Mouse (Mus musculus) liver, adult 2 months (tissue): ENCODE results near the gene Ifna7. TPM values are rescaled to one million over a fixed set of nuclear protein-coding genes. Genes with fewer than 3 reads are reported as not detected.
"Not testable (repeated sequence)": the region's sequence is repeated elsewhere in the genome, so short reads cannot be mapped to it uniquely, and the experiment has no call there.

Experiments used
- DNase-seq: peaks from one replicate; pipeline ENCODE4 v3.0.0-alpha.2; 2011; ENCODE audit warnings: low read depth, low spot score; ENCODE audit errors: extremely low read depth
- H3K27ac ChIP-seq: fragments of 200-500 bp; replicated peaks from 2 replicates; pipeline ENCODE4 v1.5.1; 2012; ENCODE audit warnings: low read depth, mild to moderate bottlenecking, control low read depth, inconsistent platforms, low read length; ENCODE audit not compliant: insufficient read depth
- H3K27me3 ChIP-seq: fragments of 200-500 bp; 2 replicates; pipeline ENCODE4 v1.6.1; 2012; ENCODE audit warnings: mild to moderate bottlenecking, moderate library complexity, low read length, inconsistent platforms; ENCODE audit not compliant: control insufficient read depth, insufficient read depth
- H3K36me3 ChIP-seq: fragments of 200-500 bp; 2 replicates; pipeline ENCODE4 v1.6.1; 2012; ENCODE audit warnings: low read length, inconsistent platforms; ENCODE audit not compliant: control insufficient read depth, insufficient read depth
- H3K4me1 ChIP-seq: fragments of 200-500 bp; 2 replicates; pipeline ENCODE4 v1.6.1; 2011; ENCODE audit warnings: low read length; ENCODE audit not compliant: control insufficient read depth, insufficient read depth
- H3K4me3 ChIP-seq: fragments of 200-500 bp; 2 replicates; pipeline ENCODE4 v1.5.1; 2011; ENCODE audit warnings: low read depth, mild to moderate bottlenecking, control low read depth, low read length, moderate library complexity; ENCODE audit not compliant: insufficient read depth
- H3K79me2 ChIP-seq: fragments of 200-500 bp; 2 replicates; pipeline ENCODE4 v1.6.1; 2012; ENCODE audit warnings: inconsistent platforms, mild to moderate bottlenecking, low read length, moderate library complexity; ENCODE audit not compliant: control insufficient read depth, insufficient read depth
- H3K9ac ChIP-seq: fragments of 200-500 bp; 2 replicates; pipeline ENCODE4 v1.6.1; 2012; ENCODE audit warnings: low read depth, mild to moderate bottlenecking, control low read depth, inconsistent platforms, low read length
- CTCF ChIP-seq: fragments of 200-500 bp; IDR thresholded peaks from 2 replicates; pipeline ENCODE4 v1.5.1; 2011; ENCODE audit warnings: low read depth, low read length, control low read depth
- POLR2A ChIP-seq: fragments of 200-500 bp; IDR thresholded peaks from 2 replicates; pipeline ENCODE4 v1.6.1; 2011; ENCODE audit warnings: low read length, control low read depth; ENCODE audit not compliant: insufficient read depth; ENCODE audit errors: extremely low read depth
- WGBS: fragments of 180-500 bp; shearing (Covaris S2); methylation state at CpG from one replicate; pipeline ENCODE4 v1.1.7; 2018; 5-methylcytosine and 5-hydroxymethylcytosine counted together
- polyA plus RNA-seq: library from polyadenylated mRNA; depleted of rRNA; stranded (reverse); fragments of >200 nt; gene quantifications from 2 replicates; pipeline ENCODE4 v1.2.3, GENCODE M21; 2012; rRNA removed
- total RNA-seq: library from RNA; depleted of rRNA; stranded (reverse); fragments of >200 nt; gene quantifications from 2 replicates; pipeline ENCODE4 v1.2.3, GENCODE M21; 2014; rRNA removed

Ifna7 gene
- total RNA-seq = not detected in 2 replicates
- not detected in 2 replicates for polyA plus RNA-seq

- no peak for DNase-seq
- H3K4me1 ChIP-seq = no peaks in the 10 kb centered on the region
These were observed at the start of gene Ifna7 for GRCm38 (mm10) chr4:88815928-88816327. TSS of gene Ifna7 (plus strand) at chr4:88816228.

GRCm38 (mm10) chr4:88773534-88773933 lies 42.5 kb upstream of the Ifna7 start, which contains the start of gene Gm13290:
TSS of gene Gm13290 (plus strand) at chr4:88773834.
- H3K27me3 ChIP-seq, H3K9ac ChIP-seq, H3K36me3 ChIP-seq, H3K79me2 ChIP-seq, H3K27ac ChIP-seq, H3K4me3 ChIP-seq, H3K4me1 ChIP-seq, DNase-seq: not testable (repeated sequence)
- no CpG with 5 or more reads among the region's 32 CpGs for WGBS

More at GRCm38 (mm10) chr4:88815928-88816327, at the start of gene Ifna7:
- 48% methylated on average over 3 of the region's 3 CpGs for WGBS
- Histone ChIP-seq H3K27me3 (no peaks in the 10 kb centered on the region), H3K9ac (no peak within 1 kb of the TSS), H3K36me3 (no peaks in the 10 kb centered on the region), H3K27ac (no peak within 1 kb of the TSS), H3K79me2 (no peaks in the 10 kb centered on the region), H3K4me3 (no peak within 1 kb of the TSS)
- TF ChIP-seq POLR2A (no peak), CTCF (no peak)

- not testable (repeated sequence) for H3K4me3 ChIP-seq, H3K27ac ChIP-seq, H3K36me3 ChIP-seq, H3K27me3 ChIP-seq, H3K79me2 ChIP-seq, H3K4me1 ChIP-seq, DNase-seq, H3K9ac ChIP-seq
- WGBS = no CpG with 5 or more reads among the region's 29 CpGs
These were observed 39.4 kb upstream of the Ifna7 start, which contains the start of gene Gm13289 for GRCm38 (mm10) chr4:88776622-88777021. TSS of gene Gm13289 (plus strand) at chr4:88776922.

- not testable (repeated sequence) for H3K27me3 ChIP-seq, H3K9ac ChIP-seq, H3K4me1 ChIP-seq, H3K36me3 ChIP-seq, H3K4me3 ChIP-seq, H3K79me2 ChIP-seq, H3K27ac ChIP-seq, DNase-seq
- WGBS = no CpG with 5 or more reads among the region's 29 CpGs
These were observed 36.5 kb upstream of the Ifna7 start, which contains the start of gene Gm13272 for GRCm38 (mm10) chr4:88779550-88779949. TSS of gene Gm13272 (plus strand) at chr4:88779850.

GRCm38 (mm10) chr4:88780320-88780719 lies 35.7 kb upstream of the Ifna7 start:
- not testable (repeated sequence) for H3K27me3 ChIP-seq, DNase-seq, H3K9ac ChIP-seq, H3K4me1 ChIP-seq, H3K79me2 ChIP-seq, H3K4me3 ChIP-seq, H3K36me3 ChIP-seq, H3K27ac ChIP-seq
- 51% methylated on average over 16 of the region's 18 CpGs for WGBS

- H3K27ac ChIP-seq = 0 out of 2 replicates have a peak within 1 kb of the TSS, but pooled peaks have one; percentile 12
- H3K79me2 ChIP-seq, H3K27me3 ChIP-seq, H3K4me3 ChIP-seq, DNase-seq, H3K4me1 ChIP-seq, H3K36me3 ChIP-seq, H3K9ac ChIP-seq: not testable (repeated sequence)
- WGBS = 9% methylated on average over 5 of the region's 7 CpGs
These were observed 34.2 kb upstream of the Ifna7 start, which contains the start of gene Ifnz for GRCm38 (mm10) chr4:88781831-88782230. TSS of gene Ifnz (plus strand) at chr4:88782131.

GRCm38 (mm10) chr4:88782335-88782734 lies 33.7 kb upstream of the Ifna7 start:
- H3K79me2 ChIP-seq, H3K27me3 ChIP-seq, H3K36me3 ChIP-seq, H3K4me3 ChIP-seq, H3K4me1 ChIP-seq, DNase-seq, H3K9ac ChIP-seq: not testable (repeated sequence)
- H3K27ac ChIP-seq = 0 out of 2 replicates have a peak overlapping the region, but pooled peaks have one; percentile 12
- under 1% methylated on average over 19 of the region's 31 CpGs for WGBS

- not testable (repeated sequence) for H3K36me3 ChIP-seq, DNase-seq, H3K4me1 ChIP-seq, H3K4me3 ChIP-seq, H3K27me3 ChIP-seq, H3K79me2 ChIP-seq, H3K9ac ChIP-seq, H3K27ac ChIP-seq
- WGBS = no CpG with 5 or more reads among the region's 27 CpGs
These were observed 30.6 kb upstream of the Ifna7 start, which contains the start of gene Gm13276 for GRCm38 (mm10) chr4:88785409-88785808. TSS of gene Gm13276 (plus strand) at chr4:88785709.
